Mouse (Mus musculus): ENCODE data around the gene Pigt.

Gene Pigt

GRCm38 (mm10) chr2:164521841-164522240 lies 24.5 kb downstream of the Pigt start:
- no peak for DNase-seq

- no peak for DNase-seq
Observed at GRCm38 (mm10) chr2:164522280-164522679, 25.0 kb downstream of the Pigt start.

GRCm38 (mm10) chr2:164523301-164523773 lies 26.0 kb downstream of the Pigt start:
- peak in 1 of 2 experiments; percentile 31 for DNase-seq

- no peak for DNase-seq
Observed at GRCm38 (mm10) chr2:164528557-164528956, 31.2 kb downstream of the Pigt start.

GRCm38 (mm10) chr2:164531169-164531568 lies 33.8 kb downstream of the Pigt start:
- DNase-seq: peak; percentile 79 to 87

GRCm38 (mm10) chr2:164534315-164534714 lies 37.0 kb downstream of the Pigt start:
- DNase-seq: no peak

GRCm38 (mm10) chr2:164537003-164537402 lies 39.7 kb downstream of the Pigt start:
- DNase-seq: no peak

- DNase-seq: no peak
Observed at GRCm38 (mm10) chr2:164540652-164541427, 43.5 kb downstream of the Pigt start.

- no peak for DNase-seq
Observed at GRCm38 (mm10) chr2:164542132-164542531, 44.8 kb downstream of the Pigt start.

- no peak for DNase-seq
Observed at GRCm38 (mm10) chr2:164542598-164542997, 45.3 kb downstream of the Pigt start.

GRCm38 (mm10) chr2:164543745-164544144 lies 46.4 kb downstream of the Pigt start:
- DNase-seq: no peak

GRCm38 (mm10) chr2:164544454-164545097 lies 47.3 kb downstream of the Pigt start:
- DNase-seq: no peak

GRCm38 (mm10) chr2:164549338-164549737 lies 52.0 kb downstream of the Pigt start:
- DNase-seq: no peak

- DNase-seq: no peak
Observed at GRCm38 (mm10) chr2:164549963-164550894, 52.9 kb downstream of the Pigt start.

GRCm38 (mm10) chr2:164550895-164551269 lies 53.6 kb downstream of the Pigt start:
- no peak for DNase-seq

- DNase-seq: no peak
Observed at GRCm38 (mm10) chr2:164551502-164551901, 54.2 kb downstream of the Pigt start.

Data from cerebellum, postnatal 25 days (tissue).